Mouse (Mus musculus): ENCODE data around the gene Agfg1. TPM values are rescaled to one million over a fixed set of nuclear protein-coding genes. Genes with fewer than 3 reads are reported as not detected.
A peak's percentile ranks its signal among the peaks of the same experiment; 100 is the strongest.

Gene Agfg1
- total and polyA plus RNA-seq, 2 experiments = 13.1 to 13.6 TPM

DNA sequence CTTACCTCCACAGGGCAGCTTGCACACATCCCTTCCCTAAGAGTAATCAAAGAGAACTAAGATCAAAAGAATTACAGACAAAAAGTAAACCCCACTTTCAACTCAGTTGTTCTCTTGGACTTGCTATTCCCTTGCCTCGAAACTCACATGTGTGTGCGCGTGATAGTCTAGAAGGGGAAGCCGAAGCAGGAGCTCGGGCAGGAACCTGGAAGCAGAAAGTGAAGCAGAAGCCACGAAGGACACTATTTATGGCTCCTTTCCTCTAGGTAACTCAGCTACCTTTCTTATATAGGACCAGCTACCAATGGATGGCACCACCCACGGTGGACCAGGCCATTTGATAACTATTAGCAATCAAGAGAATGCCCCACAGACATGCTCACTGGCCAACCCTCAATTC, 13.5 kb upstream of the Agfg1 start:
- no peaks in the 10 kb centered on the region for H3K36me3 ChIP-seq (ENCODE audit: control insufficient read depth, insufficient read depth, low read length)
- WGBS = 90% methylated on average over 7 of the region's 7 CpGs
- no peaks in the 10 kb centered on the region for H3K79me2 ChIP-seq (ENCODE audit: control insufficient read depth, insufficient read depth, low read length)
- H3K27me3 ChIP-seq (ENCODE audit: control insufficient read depth, insufficient read depth, low read length) = no peaks in the 10 kb centered on the region
- H3K4me3 ChIP-seq (ENCODE audit: insufficient read depth, low read depth, low read length) = no peak overlapping the region
- DNase-seq (ENCODE audit: extremely low read depth, low read depth, low spot score) = no peak
- H3K27ac ChIP-seq (replicated peaks; ENCODE audit: insufficient read depth, low read depth, low read length) = no peak overlapping the region
- H3K9ac ChIP-seq (ENCODE audit: low read depth, low read length) = no peak overlapping the region
- peaks cover 2% of the 10 kb centered on the region; the same call in 1 of the 2 replicates for H3K4me1 ChIP-seq (ENCODE audit: control insufficient read depth, insufficient read depth, low read length)
- TF ChIP-seq POLR2A (IDR thresholded peaks at IDR 0.05; ENCODE audit: extremely low read depth, insufficient read depth, low read length) (no peak), CTCF (IDR thresholded peaks at IDR 0.05; ENCODE audit: low read depth, low read length) (no peak)

DNA sequence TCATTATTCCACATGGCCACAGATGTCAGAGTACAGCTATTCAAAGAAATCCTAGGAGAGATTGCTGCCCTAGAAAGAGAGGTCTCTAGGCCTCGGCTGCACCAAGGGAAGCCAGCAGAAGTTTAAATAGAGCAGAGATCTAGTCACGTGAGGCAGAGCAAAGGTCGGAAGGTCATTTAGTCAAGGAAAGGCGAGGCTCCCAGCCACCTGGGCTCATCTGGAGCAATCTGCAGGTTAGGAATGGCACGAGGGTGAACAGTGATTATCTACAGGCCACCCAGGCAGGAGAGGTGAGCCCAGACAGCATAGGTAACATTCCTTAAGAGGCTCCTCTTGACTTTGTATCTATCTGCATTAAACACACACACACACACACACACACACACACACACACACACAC, 12.4 kb upstream of the Agfg1 start:
- Histone ChIP-seq H3K27ac (replicated peaks; ENCODE audit: insufficient read depth, low read depth, low read length) (no peak overlapping the region), H3K36me3 (ENCODE audit: control insufficient read depth, insufficient read depth, low read length) (no peaks in the 10 kb centered on the region), H3K27me3 (ENCODE audit: control insufficient read depth, insufficient read depth, low read length) (no peaks in the 10 kb centered on the region), H3K4me3 (ENCODE audit: insufficient read depth, low read depth, low read length) (no peak overlapping the region), H3K4me1 (ENCODE audit: control insufficient read depth, insufficient read depth, low read length) (peaks cover 2% of the 10 kb centered on the region; the same call in 1 of the 2 replicates), H3K79me2 (ENCODE audit: control insufficient read depth, insufficient read depth, low read length) (no peaks in the 10 kb centered on the region), H3K9ac (ENCODE audit: low read depth, low read length) (no peak overlapping the region)
- peak; percentile 54 for DNase-seq (ENCODE audit: extremely low read depth, low read depth, low spot score)
- TF ChIP-seq POLR2A (IDR thresholded peaks at IDR 0.05; ENCODE audit: extremely low read depth, insufficient read depth, low read length) (no peak), CTCF (IDR thresholded peaks at IDR 0.05; ENCODE audit: low read depth, low read length) (no peak)
- WGBS = 30% methylated on average over 5 of the region's 5 CpGs

DNA sequence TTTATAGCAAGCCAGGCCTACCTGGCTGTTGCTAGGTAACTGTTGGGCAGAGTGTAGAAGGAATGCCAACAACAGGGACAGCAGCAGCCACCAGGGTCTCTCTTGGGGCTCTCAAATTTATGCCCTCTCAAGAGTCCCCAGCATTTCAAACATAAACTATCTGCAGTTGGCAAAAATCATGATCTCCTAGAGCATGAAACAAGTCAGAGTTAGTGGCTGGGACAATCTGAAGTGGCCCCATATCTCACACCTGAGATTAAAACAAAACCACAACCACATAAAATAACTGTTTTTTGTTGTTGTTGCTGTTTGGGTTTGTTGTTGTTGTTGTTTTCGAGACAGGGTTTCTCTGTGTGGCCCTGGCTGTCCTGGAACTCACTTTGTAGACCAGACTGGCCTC, 8.5 kb upstream of the Agfg1 start:
- Histone ChIP-seq H3K27me3 (ENCODE audit: control insufficient read depth, insufficient read depth, low read length) (no peaks in the 10 kb centered on the region), H3K4me1 (ENCODE audit: control insufficient read depth, insufficient read depth, low read length) (peaks cover 2% of the 10 kb centered on the region; the same call in 1 of the 2 replicates), H3K9ac (ENCODE audit: low read depth, low read length) (no peak overlapping the region), H3K27ac (replicated peaks; ENCODE audit: insufficient read depth, low read depth, low read length) (no peak overlapping the region), H3K36me3 (ENCODE audit: control insufficient read depth, insufficient read depth, low read length) (no peaks in the 10 kb centered on the region), H3K4me3 (ENCODE audit: insufficient read depth, low read depth, low read length) (no peak overlapping the region), H3K79me2 (ENCODE audit: control insufficient read depth, insufficient read depth, low read length) (no peaks in the 10 kb centered on the region)
- no peak for DNase-seq (ENCODE audit: extremely low read depth, low read depth, low spot score)
- no peak for TF ChIP-seq POLR2A (IDR thresholded peaks at IDR 0.05; ENCODE audit: extremely low read depth, insufficient read depth, low read length)
- TF ChIP-seq CTCF (IDR thresholded peaks at IDR 0.05; ENCODE audit: low read depth, low read length) = no peak
- WGBS = 91% methylated on average over 1 of the region's 1 CpGs

DNA sequence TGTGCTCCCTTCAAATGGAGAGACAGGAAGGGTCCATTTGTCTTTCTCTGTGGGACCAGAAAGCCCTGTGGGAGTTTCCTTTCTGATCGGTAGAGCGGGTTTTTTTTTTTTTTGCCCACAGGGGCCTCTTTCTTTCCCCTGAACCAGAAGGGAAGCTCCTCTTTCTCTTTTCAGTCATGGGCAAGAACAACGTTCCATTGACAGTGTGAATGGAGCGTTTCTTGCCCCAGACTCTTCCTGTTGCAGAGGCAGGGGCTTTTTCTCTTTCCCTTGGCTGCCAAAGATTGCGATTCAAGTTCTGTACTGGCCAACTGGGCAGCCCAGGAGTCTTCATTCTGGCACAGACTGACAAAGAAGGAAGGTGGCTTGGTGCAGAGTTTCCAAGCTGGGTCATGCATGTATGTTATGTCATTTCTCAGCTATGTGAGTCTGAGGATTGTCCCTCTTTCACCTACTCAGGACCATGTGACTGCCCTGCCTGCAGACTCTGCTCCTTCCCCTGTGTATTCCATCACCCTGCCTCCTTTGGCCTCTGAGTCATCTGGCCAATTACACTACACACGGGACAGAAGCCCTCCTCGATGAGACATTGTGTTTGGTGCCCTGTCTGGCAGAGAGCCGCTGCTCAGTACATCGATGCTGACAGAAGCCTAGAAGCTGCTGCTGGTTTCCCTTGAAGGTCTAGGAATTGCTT, 7.6 kb upstream of the Agfg1 start:
- Histone ChIP-seq H3K27ac (replicated peaks; ENCODE audit: insufficient read depth, low read depth, low read length) (no peak overlapping the region), H3K4me1 (ENCODE audit: control insufficient read depth, insufficient read depth, low read length) (peaks cover 2% of the 10 kb centered on the region; the same call in 1 of the 2 replicates)
- DNase-seq (ENCODE audit: extremely low read depth, low read depth, low spot score) = no peak

DNA sequence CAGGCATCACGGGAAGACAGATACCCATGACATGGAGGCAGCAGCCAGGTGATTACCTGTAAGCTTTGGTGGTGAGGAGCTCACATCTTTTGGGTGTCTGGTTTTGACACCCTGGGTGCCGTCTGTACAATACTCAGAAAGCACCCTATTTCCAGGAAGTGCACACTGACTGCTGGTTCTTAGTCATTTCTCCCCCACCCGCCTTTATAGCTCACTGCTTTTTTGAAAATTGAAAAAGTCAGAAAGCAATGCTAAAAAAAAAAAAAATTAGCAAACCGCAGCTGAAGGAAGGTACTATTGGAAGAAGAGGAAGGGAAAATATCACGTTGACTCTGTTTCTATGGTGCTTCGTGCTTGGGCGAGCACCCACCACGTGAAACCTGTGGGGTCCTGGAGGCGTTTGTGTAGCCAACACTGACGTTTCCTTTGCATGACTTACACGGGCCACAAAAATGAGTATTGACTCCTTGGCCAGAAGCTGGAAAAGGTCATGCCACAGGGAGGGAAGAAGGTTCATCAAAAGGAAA, 6.7 kb upstream of the Agfg1 start:
- peaks cover 2% of the 10 kb centered on the region; the same call in 1 of the 2 replicates for H3K4me1 ChIP-seq (ENCODE audit: control insufficient read depth, insufficient read depth, low read length)
- no peaks in the 10 kb centered on the region for H3K27me3 ChIP-seq (ENCODE audit: control insufficient read depth, insufficient read depth, low read length)
- H3K27ac ChIP-seq (replicated peaks; ENCODE audit: insufficient read depth, low read depth, low read length) = no peak overlapping the region
- H3K79me2 ChIP-seq (ENCODE audit: control insufficient read depth, insufficient read depth, low read length) = no peaks in the 10 kb centered on the region
- no peaks in the 10 kb centered on the region for H3K36me3 ChIP-seq (ENCODE audit: control insufficient read depth, insufficient read depth, low read length)
- no peak for DNase-seq (ENCODE audit: extremely low read depth, low read depth, low spot score)
- 84% methylated on average over 11 of the region's 11 CpGs for WGBS
- H3K4me3 ChIP-seq (ENCODE audit: insufficient read depth, low read depth, low read length) = no peak overlapping the region
- no peak for TF ChIP-seq CTCF (IDR thresholded peaks at IDR 0.05; ENCODE audit: low read depth, low read length)
- TF ChIP-seq POLR2A (IDR thresholded peaks at IDR 0.05; ENCODE audit: extremely low read depth, insufficient read depth, low read length) = no peak
- no peak overlapping the region for H3K9ac ChIP-seq (ENCODE audit: low read depth, low read length)

More for the DNA sequence above, 7.6 kb upstream of the Agfg1 start:
- H3K36me3 ChIP-seq (ENCODE audit: control insufficient read depth, insufficient read depth, low read length) = no peaks in the 10 kb centered on the region
- H3K79me2 ChIP-seq (ENCODE audit: control insufficient read depth, insufficient read depth, low read length) = no peaks in the 10 kb centered on the region
- no peak overlapping the region for H3K9ac ChIP-seq (ENCODE audit: low read depth, low read length)
- TF ChIP-seq CTCF (IDR thresholded peaks at IDR 0.05; ENCODE audit: low read depth, low read length) (no peak), POLR2A (IDR thresholded peaks at IDR 0.05; ENCODE audit: extremely low read depth, insufficient read depth, low read length) (no peak)
- 67% methylated on average over 9 of the region's 9 CpGs for WGBS
- H3K4me3 ChIP-seq (ENCODE audit: insufficient read depth, low read depth, low read length) = no peak overlapping the region
- H3K27me3 ChIP-seq (ENCODE audit: control insufficient read depth, insufficient read depth, low read length) = no peaks in the 10 kb centered on the region

DNA sequence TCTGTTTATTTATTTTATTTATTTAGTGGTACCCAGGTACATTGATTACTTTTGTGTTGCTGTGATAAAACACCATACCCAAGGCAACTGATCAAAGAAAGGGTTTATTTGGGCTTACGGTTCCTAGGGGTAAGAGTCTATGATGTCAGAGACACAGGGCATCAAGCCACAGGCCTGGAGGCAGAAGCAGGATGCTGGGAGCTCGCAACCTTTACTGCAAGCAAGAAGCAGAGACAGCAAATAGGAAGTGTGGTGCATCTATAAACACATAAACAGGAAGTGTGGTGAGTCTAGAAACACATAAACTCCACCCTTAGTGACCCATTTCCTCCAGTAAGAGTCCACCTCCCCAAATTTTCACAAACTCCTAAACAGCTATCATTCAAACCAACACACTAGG, 5.8 kb upstream of the Agfg1 start:
- TF ChIP-seq CTCF (IDR thresholded peaks at IDR 0.05; ENCODE audit: low read depth, low read length) = no peak
- no peak for TF ChIP-seq POLR2A (IDR thresholded peaks at IDR 0.05; ENCODE audit: extremely low read depth, insufficient read depth, low read length)
- 88% methylated on average over 2 of the region's 2 CpGs for WGBS
- no peaks in the 10 kb centered on the region for H3K36me3 ChIP-seq (ENCODE audit: control insufficient read depth, insufficient read depth, low read length)
- DNase-seq (ENCODE audit: extremely low read depth, low read depth, low spot score) = no peak
- no peaks in the 10 kb centered on the region for H3K79me2 ChIP-seq (ENCODE audit: control insufficient read depth, insufficient read depth, low read length)
- H3K4me3 ChIP-seq (ENCODE audit: insufficient read depth, low read depth, low read length) = no peak overlapping the region
- H3K9ac ChIP-seq (ENCODE audit: low read depth, low read length) = no peak overlapping the region
- no peaks in the 10 kb centered on the region for H3K4me1 ChIP-seq (ENCODE audit: control insufficient read depth, insufficient read depth, low read length)
- H3K27me3 ChIP-seq (ENCODE audit: control insufficient read depth, insufficient read depth, low read length) = no peaks in the 10 kb centered on the region
- no peak overlapping the region for H3K27ac ChIP-seq (replicated peaks; ENCODE audit: insufficient read depth, low read depth, low read length)
